Mouse (Mus musculus): ENCODE data around the gene Sumf2.
A peak's percentile ranks its signal among the peaks of the same experiment; 100 is the strongest.
"Not testable (repeated sequence)": the region's sequence is repeated elsewhere in the genome, so short reads cannot be mapped to it uniquely, and the experiment has no call there.

The Sumf2 gene

GRCm38 (mm10) chr5:129846752-129847557, at the start of gene Sumf2:
Sumf2 (plus strand) TSS chr5:129846986.
- peak; percentile 97 for DNase-seq

GRCm38 (mm10) chr5:129844848-129845247, 1.9 kb upstream of the Sumf2 start:
- no peak for DNase-seq

GRCm38 (mm10) chr5:129847558-129847820, 703 bp downstream of the Sumf2 start:
- DNase-seq = peak; percentile 27 to 38

- no peak for DNase-seq
Observed at GRCm38 (mm10) chr5:129855163-129855562, 8.4 kb downstream of the Sumf2 start.

- DNase-seq = no peak
Observed at GRCm38 (mm10) chr5:129856414-129856813, 9.6 kb downstream of the Sumf2 start.

GRCm38 (mm10) chr5:129862325-129862724, 15.5 kb downstream of the Sumf2 start:
- no peak for DNase-seq

GRCm38 (mm10) chr5:129864467-129864866, 17.7 kb downstream of the Sumf2 start:
- DNase-seq = peak; percentile 39 to 63

- no peak for DNase-seq
Observed at GRCm38 (mm10) chr5:129865841-129866240, 19.1 kb downstream of the Sumf2 start.

- DNase-seq = no peak
Observed at GRCm38 (mm10) chr5:129869238-129869995, 22.6 kb downstream of the Sumf2 start.

GRCm38 (mm10) chr5:129871238-129871637, 24.5 kb downstream of the Sumf2 start:
- DNase-seq = no peak

GRCm38 (mm10) chr5:129873942-129874341, 27.2 kb downstream of the Sumf2 start:
- no peak for DNase-seq

GRCm38 (mm10) chr5:129875098-129875497, 28.3 kb downstream of the Sumf2 start:
- DNase-seq = no peak

GRCm38 (mm10) chr5:129877731-129878455, 31.1 kb downstream of the Sumf2 start:
- DNase-seq = peak in 1 of 2 experiments; percentile 22

- DNase-seq = peak; percentile 37 to 65
Observed at GRCm38 (mm10) chr5:129878946-129879345, 32.2 kb downstream of the Sumf2 start.

- no peak for DNase-seq
Observed at GRCm38 (mm10) chr5:129879888-129880287, 33.1 kb downstream of the Sumf2 start.

- DNase-seq = no peak
Observed at GRCm38 (mm10) chr5:129886271-129886670, 39.5 kb downstream of the Sumf2 start.

- peak; percentile 92 to 93 for DNase-seq
Observed at GRCm38 (mm10) chr5:129886911-129887636, 40.3 kb downstream of the Sumf2 start, which contains the start of gene Chchd2. Chchd2 (minus strand) TSS chr5:129887470.

GRCm38 (mm10) chr5:129890390-129890789, 43.6 kb downstream of the Sumf2 start:
- DNase-seq = not testable (repeated sequence)

- DNase-seq = peak; percentile 85 to 89
Observed at GRCm38 (mm10) chr5:129895198-129896088, 48.7 kb downstream of the Sumf2 start, which contains the start of gene Zbed5. Zbed5 (plus strand) TSS chr5:129895723.

GRCm38 (mm10) chr5:129898449-129898848, 51.7 kb downstream of the Sumf2 start, which contains the start of gene Phkg1:
Phkg1 (minus strand) TSS chr5:129898549.
- DNase-seq = no peak

GRCm38 (mm10) chr5:129907775-129908174, 61.0 kb downstream of the Sumf2 start:
- no peak for DNase-seq
